Mouse (Mus musculus): Measurements from ENCODE around the gene March5. TPM values are rescaled to one million over a fixed set of nuclear protein-coding genes. Genes with fewer than 3 reads are reported as not detected.
A peak's percentile ranks its signal among the peaks of the same experiment; 100 is the strongest.
"Not testable (repeated sequence)": the region's sequence is repeated elsewhere in the genome, so short reads cannot be mapped to it uniquely, and the experiment has no call there.

The March5 gene
- polyA plus RNA-seq, 1 experiment from 2014 or later: 123 TPM

- Histone ChIP-seq H3K9me3 (no peaks in the 10 kb centered on the region), H3K4me3 (no peak overlapping the region), H3K4me1 (peaks cover under 1% of the 10 kb centered on the region), H3K36me3 (replicated peaks) (peaks cover 95% of the 10 kb centered on the region), H3K27ac (replicated peaks) (no peak overlapping the region), H3K27me3 (replicated peaks; ENCODE audit: low read depth, poor library complexity, severe bottlenecking) (no peaks in the 10 kb centered on the region)
- no peak for DNase-seq (ENCODE audit: low spot score)
- 97% methylated on average over 2 of the region's 2 CpGs for WGBS
These were observed 7.4 kb downstream of the March5 start for GRCm38 (mm10) chr19:37214711-37215110.

- Histone ChIP-seq H3K36me3 (replicated peaks) (peaks cover 66% of the 10 kb centered on the region), H3K4me3 (no peak overlapping the region), H3K27ac (replicated peaks) (no peak overlapping the region), H3K9me3 (no peaks in the 10 kb centered on the region), H3K27me3 (replicated peaks; ENCODE audit: low read depth, poor library complexity, severe bottlenecking) (no peaks in the 10 kb centered on the region), H3K4me1 (no peaks in the 10 kb centered on the region)
- WGBS: 85% methylated on average over 6 of the region's 6 CpGs
- DNase-seq (ENCODE audit: low spot score): no peak
These were observed 18.0 kb downstream of the March5 start for GRCm38 (mm10) chr19:37225197-37225862.

GRCm38 (mm10) chr19:37232598-37232997, 25.3 kb downstream of the March5 start:
- H3K9me3 ChIP-seq; H3K36me3 ChIP-seq (replicated peaks); H3K27ac ChIP-seq (replicated peaks); H3K4me3 ChIP-seq; DNase-seq (ENCODE audit: low spot score): not testable (repeated sequence)
- 86% methylated on average over 9 of the region's 9 CpGs for WGBS
- Histone ChIP-seq H3K4me1 (peaks cover 10% of the 10 kb centered on the region), H3K27me3 (replicated peaks; ENCODE audit: low read depth, poor library complexity, severe bottlenecking) (peaks cover 48% of the 10 kb centered on the region)

GRCm38 (mm10) chr19:37233561-37234539, 26.5 kb downstream of the March5 start:
- 4% methylated on average over 63 of the region's 63 CpGs for WGBS
- Histone ChIP-seq H3K27me3 (replicated peaks; ENCODE audit: low read depth, poor library complexity, severe bottlenecking) (peaks cover 57% of the 10 kb centered on the region), H3K36me3 (replicated peaks) (no peaks in the 10 kb centered on the region), H3K9me3 (no peaks in the 10 kb centered on the region), H3K4me3 (peak overlapping the region; percentile 53), H3K4me1 (peaks cover 23% of the 10 kb centered on the region), H3K27ac (replicated peaks) (no peak overlapping the region)
- peak; percentile 57 for DNase-seq (ENCODE audit: low spot score)

GRCm38 (mm10) chr19:37235818-37236217, 28.5 kb downstream of the March5 start:
- no peak overlapping the region for H3K27ac ChIP-seq (replicated peaks)
- H3K4me3 ChIP-seq: no peak overlapping the region
- no peak for DNase-seq (ENCODE audit: low spot score)
- H3K4me1 ChIP-seq: peaks cover 24% of the 10 kb centered on the region
- peaks cover 57% of the 10 kb centered on the region for H3K27me3 ChIP-seq (replicated peaks; ENCODE audit: low read depth, poor library complexity, severe bottlenecking)
- H3K36me3 ChIP-seq (replicated peaks): no peaks in the 10 kb centered on the region
- no peaks in the 10 kb centered on the region for H3K9me3 ChIP-seq
- WGBS: 60% methylated on average over 8 of the region's 8 CpGs

GRCm38 (mm10) chr19:37237306-37237705, 30.0 kb downstream of the March5 start:
- Histone ChIP-seq H3K36me3 (replicated peaks) (no peaks in the 10 kb centered on the region), H3K4me3 (no peak overlapping the region), H3K4me1 (peaks cover 24% of the 10 kb centered on the region), H3K9me3 (no peaks in the 10 kb centered on the region), H3K27ac (replicated peaks) (no peak overlapping the region), H3K27me3 (replicated peaks; ENCODE audit: low read depth, poor library complexity, severe bottlenecking) (peaks cover 57% of the 10 kb centered on the region)
- DNase-seq (ENCODE audit: low spot score): no peak
- WGBS: 51% methylated on average over 5 of the region's 5 CpGs

GRCm38 (mm10) chr19:37237712-37238437, 30.5 kb downstream of the March5 start:
- Histone ChIP-seq H3K4me1 (peaks cover 24% of the 10 kb centered on the region), H3K27me3 (replicated peaks; ENCODE audit: low read depth, poor library complexity, severe bottlenecking) (peaks cover 52% of the 10 kb centered on the region), H3K27ac (replicated peaks) (no peak overlapping the region), H3K9me3 (no peaks in the 10 kb centered on the region), H3K36me3 (replicated peaks) (no peaks in the 10 kb centered on the region), H3K4me3 (0 out of 2 replicates have a peak overlapping the region, but pooled peaks have one; percentile 8)
- WGBS: 6% methylated on average over 15 of the region's 15 CpGs
- peak; percentile 8 for DNase-seq (ENCODE audit: low spot score)

- H3K27me3 ChIP-seq (replicated peaks; ENCODE audit: low read depth, poor library complexity, severe bottlenecking): peaks cover 46% of the 10 kb centered on the region
- H3K27ac ChIP-seq (replicated peaks): no peak overlapping the region
- 13% methylated on average over 7 of the region's 7 CpGs for WGBS
- H3K4me3 ChIP-seq: no peak overlapping the region
- no peaks in the 10 kb centered on the region for H3K36me3 ChIP-seq (replicated peaks)
- peak; percentile 10 for DNase-seq (ENCODE audit: low spot score)
- H3K9me3 ChIP-seq: no peaks in the 10 kb centered on the region
- peaks cover 23% of the 10 kb centered on the region for H3K4me1 ChIP-seq
These were observed 31.3 kb downstream of the March5 start for GRCm38 (mm10) chr19:37238651-37239050.

- Histone ChIP-seq H3K9me3 (no peaks in the 10 kb centered on the region), H3K4me1 (peaks cover 18% of the 10 kb centered on the region), H3K27me3 (replicated peaks; ENCODE audit: low read depth, poor library complexity, severe bottlenecking) (peaks cover 41% of the 10 kb centered on the region), H3K36me3 (replicated peaks) (no peaks in the 10 kb centered on the region), H3K4me3 (no peak overlapping the region), H3K27ac (replicated peaks) (no peak overlapping the region)
- WGBS: 22% methylated on average over 4 of the region's 4 CpGs
- DNase-seq (ENCODE audit: low spot score): peak; percentile 65
These were observed 31.8 kb downstream of the March5 start for GRCm38 (mm10) chr19:37239096-37239495.

GRCm38 (mm10) chr19:37241201-37241600, 33.9 kb downstream of the March5 start:
- no peaks in the 10 kb centered on the region for H3K9me3 ChIP-seq
- DNase-seq (ENCODE audit: low spot score): no peak
- H3K36me3 ChIP-seq (replicated peaks): no peaks in the 10 kb centered on the region
- peaks cover 20% of the 10 kb centered on the region for H3K27me3 ChIP-seq (replicated peaks; ENCODE audit: low read depth, poor library complexity, severe bottlenecking)
- no peak overlapping the region for H3K27ac ChIP-seq (replicated peaks)
- peaks cover 16% of the 10 kb centered on the region for H3K4me1 ChIP-seq
- 71% methylated on average over 5 of the region's 5 CpGs for WGBS
- H3K4me3 ChIP-seq: no peak overlapping the region

- WGBS: 45% methylated on average over 2 of the region's 2 CpGs
- Histone ChIP-seq H3K27ac (replicated peaks) (no peak overlapping the region), H3K27me3 (replicated peaks; ENCODE audit: low read depth, poor library complexity, severe bottlenecking) (peaks cover 7% of the 10 kb centered on the region; the same call in 1 of the 2 replicates), H3K9me3 (no peaks in the 10 kb centered on the region), H3K36me3 (replicated peaks) (no peaks in the 10 kb centered on the region), H3K4me3 (no peak overlapping the region), H3K4me1 (peaks cover 13% of the 10 kb centered on the region)
- DNase-seq (ENCODE audit: low spot score): no peak
These were observed 35.4 kb downstream of the March5 start for GRCm38 (mm10) chr19:37242707-37243106.

- no peaks in the 10 kb centered on the region for H3K36me3 ChIP-seq (replicated peaks)
- H3K27me3 ChIP-seq (replicated peaks; ENCODE audit: low read depth, poor library complexity, severe bottlenecking): no peaks in the 10 kb centered on the region
- H3K27ac ChIP-seq (replicated peaks): no peak overlapping the region
- no peaks in the 10 kb centered on the region for H3K4me1 ChIP-seq
- 42% methylated on average over 3 of the region's 3 CpGs for WGBS
- no peak overlapping the region for H3K4me3 ChIP-seq
- no peak for DNase-seq (ENCODE audit: low spot score)
- H3K9me3 ChIP-seq: no peaks in the 10 kb centered on the region
These were observed 39.5 kb downstream of the March5 start for GRCm38 (mm10) chr19:37246859-37247258.
